9 mouse cellular contexts compared by ENCODE assay signal in the genomic region with DNA sequence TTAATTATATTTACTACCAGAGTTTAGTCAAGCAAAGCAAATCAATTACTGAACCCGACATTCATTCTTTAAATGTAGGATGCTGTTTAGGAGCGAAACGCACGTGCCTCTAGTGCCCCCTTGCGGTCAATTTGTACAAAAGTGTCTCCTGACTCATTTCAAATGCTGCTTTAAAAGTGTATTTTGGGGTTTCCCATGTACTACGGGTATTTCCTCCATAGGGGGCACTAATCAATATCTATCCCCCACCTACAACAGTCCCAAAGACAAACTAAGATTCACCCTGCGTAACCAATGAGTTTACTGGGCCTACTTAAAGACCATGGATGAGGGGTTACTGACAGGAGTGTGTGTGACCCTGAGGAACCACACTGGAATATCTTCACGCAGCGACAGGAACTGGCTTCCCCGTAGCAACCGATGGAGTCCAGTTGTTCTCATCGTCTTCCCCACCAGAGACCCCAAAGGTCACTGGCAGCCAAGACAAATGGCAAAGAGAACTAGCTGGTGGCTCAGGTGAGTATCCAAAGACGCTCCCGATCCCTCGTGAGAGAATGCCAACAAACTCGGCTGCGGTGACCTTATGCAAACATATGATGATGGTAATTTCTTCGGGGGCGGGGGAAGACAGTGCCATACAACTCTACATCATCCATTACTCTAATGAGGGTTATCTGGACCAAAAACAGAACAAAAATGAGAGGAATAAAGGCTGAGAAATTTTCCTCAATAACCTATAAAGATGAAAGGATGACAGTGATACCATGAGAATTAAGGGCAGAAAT. TPM values are rescaled to one million over a fixed set of nuclear protein-coding genes. Genes with fewer than 3 reads are reported as not detected.
DNase-seq lines count a peak whose midpoint lies in the region; ATAC-seq and TF ChIP-seq lines count a peak whose summit lies in the region.
"Had no signal": no experiment of that assay in that cellular context is flagged by ENCODE, and none has a peak within 500 bp of the region (broad histone marks: within the 10 kb centered on the region; RNA-seq: fewer than 3 reads in every experiment).

No protein-coding gene starts in this region.

- peaks cover 6% of the 10 kb centered on the region for H3K9me3 ChIP-seq in G1E (replicated peaks)
- no peaks in the 10 kb centered on the region; the same call in 1 of the 2 replicates for H3K9me3 ChIP-seq in forebrain, embryonic 10.5 days
- H3K9me3 ChIP-seq in hindbrain, embryonic 12.5 days (replicated peaks) = no peaks in the 10 kb centered on the region
- H3K9me3 ChIP-seq: heart, embryonic 15.5 days had no signal

- no peak overlapping the region for H3K9ac ChIP-seq in hindbrain, embryonic 12.5 days
- H3K9ac ChIP-seq: heart, embryonic 15.5 days had no signal

- DNase-seq in G1E (ENCODE audit: low spot score) = peak; percentile 27
- DNase-seq in c-Kit-negative CD71-positive TER-119-positive erythroid progenitor cells, embryonic 14.5 days (ENCODE audit: low read depth, low spot score) = peak; percentile 49
- DNase-seq in forebrain, embryonic 10.5 days (ENCODE audit: extremely low spot score, low spot score) = peak; percentile 63
- DNase-seq in layer of hippocampus, adult 8-10 months (ENCODE audit: low spot score in 2 of 2) = peak; percentile 47 to 74
- DNase-seq in lung, postnatal 14 days = peak; percentile 89
- peak; percentile 95 for DNase-seq in retina, embryonic 14.5 days (ENCODE audit: low spot score)
- peak; percentile 86 for DNase-seq in urinary bladder, postnatal 14 days (ENCODE audit: low spot score)

- no peaks in the 10 kb centered on the region for H3K4me1 ChIP-seq in G1E (ENCODE audit: insufficient read depth, low read depth, low read length)
- H3K4me1 ChIP-seq in forebrain, embryonic 10.5 days = no peaks in the 10 kb centered on the region
- no peaks in the 10 kb centered on the region for H3K4me1 ChIP-seq in hindbrain, embryonic 12.5 days
- H3K4me1 ChIP-seq: heart, embryonic 15.5 days had no signal

- no peaks in the 10 kb centered on the region for H3K27me3 ChIP-seq in G1E (ENCODE audit: insufficient read depth, low read length)
- no peaks in the 10 kb centered on the region for H3K27me3 ChIP-seq in forebrain, embryonic 10.5 days (ENCODE audit: poor library complexity, severe bottlenecking)
- H3K27me3 ChIP-seq in hindbrain, embryonic 12.5 days = no peaks in the 10 kb centered on the region
- H3K27me3 ChIP-seq: heart, embryonic 15.5 days had no signal

- no peak overlapping the region for H3K27ac ChIP-seq in forebrain, embryonic 10.5 days
- H3K27ac ChIP-seq in hindbrain, embryonic 12.5 days = no peak overlapping the region
- H3K27ac ChIP-seq: heart, embryonic 15.5 days had no signal

- 60% methylated on average over 19 of the region's 19 CpGs for WGBS in forebrain, embryonic 10.5 days
- 54% methylated on average over 19 of the region's 19 CpGs for WGBS in hindbrain, embryonic 12.5 days

- H3K4me2 ChIP-seq in hindbrain, embryonic 12.5 days (replicated peaks) = no peak overlapping the region
- H3K4me2 ChIP-seq: heart, embryonic 15.5 days had no signal

- ATAC-seq in G1E (ENCODE audit: extremely low read depth, insufficient number of reproducible peaks, low FRiP score, poor library complexity, severe bottlenecking) = peak; percentile 68; the same call in 1 of the 2 replicates
- peak; percentile 82 for ATAC-seq in hindbrain, embryonic 12.5 days (ENCODE audit: low FRiP score)

- peak; percentile 80 for TF ChIP-seq CTCF in G1E (IDR thresholded peaks at IDR 0.05; ENCODE audit: low read depth, low read length)

- no peak overlapping the region for H3K4me3 ChIP-seq in G1E (ENCODE audit: low read depth, low read length)
- H3K4me3 ChIP-seq in forebrain, embryonic 10.5 days = no peak overlapping the region
- H3K4me3 ChIP-seq in hindbrain, embryonic 12.5 days = no peak overlapping the region
- H3K4me3 ChIP-seq: heart, embryonic 15.5 days had no signal

- peaks cover 72% of the 10 kb centered on the region for H3K36me3 ChIP-seq in G1E (replicated peaks)
- peaks cover 23% of the 10 kb centered on the region for H3K36me3 ChIP-seq in forebrain, embryonic 10.5 days (replicated peaks)
- peaks cover 10% of the 10 kb centered on the region; the same call in 1 of the 2 replicates for H3K36me3 ChIP-seq in hindbrain, embryonic 12.5 days
- H3K36me3 ChIP-seq: heart, embryonic 15.5 days had no signal

RNA-seq across cellular contexts. Expression of a gene that starts 14.4 kb away (rescaled TPM):
- total RNA-seq in G1E (2014; fragmentation: Nextera tagmentation) (5.5 and 5.7 TPM in 2 replicates), G1E (2017) (5.1 and 5.5 TPM in 2 replicates)
- 0.74 and 0.92 TPM in 2 replicates for polyA plus RNA-seq in G1E (2012)
- 1.4 and 1.8 TPM in 2 replicates for polyA plus RNA-seq in forebrain, embryonic 10.5 days (2016; fragmentation: Nextera tagmentation; extraction: Ambion mirVana)
- 1.4 and 1.8 TPM in 2 replicates for polyA plus RNA-seq in hindbrain, embryonic 12.5 days (2016; fragmentation: Nextera tagmentation; extraction: Ambion mirVana)
- total RNA-seq in layer of hippocampus, adult 8-10 months (2022) = 1 to 10 TPM; 6.2 to 7.2 (median 6.5) TPM

RNA-seq across cellular contexts. Expression of a gene that starts 42.0 kb away (rescaled TPM):
- total RNA-seq in G1E (2014; fragmentation: Nextera tagmentation) (25.2 and 29.2 TPM in 2 replicates), G1E (2017) (9.9 and 13.3 TPM in 2 replicates)
- polyA plus RNA-seq in G1E (2012) = 0.79 and 1.3 TPM in 2 replicates
- 1.1 and 1.3 TPM in 2 replicates for polyA plus RNA-seq in forebrain, embryonic 10.5 days (2016; fragmentation: Nextera tagmentation; extraction: Ambion mirVana)
- 0.77 and 1.1 TPM in 2 replicates for polyA plus RNA-seq in hindbrain, embryonic 12.5 days (2016; fragmentation: Nextera tagmentation; extraction: Ambion mirVana)
- total RNA-seq in layer of hippocampus, adult 8-10 months (2022) = 10 to 100 TPM; 12.6 to 13.0 (median 12.8) TPM

Comparison
In these comparisons a context has a peak if more than half of its experiments do, and no peak if none do; other contexts are left out.
1. DNase-seq: peak in every context shown above with its lines; median percentile 95 in retina, embryonic 14.5 days; 89 in lung, postnatal 14 days; 86 in urinary bladder, postnatal 14 days; 63 in forebrain, embryonic 10.5 days; 60 in layer of hippocampus, adult 8-10 months; 49 in c-Kit-negative CD71-positive TER-119-positive erythroid progenitor cells, embryonic 14.5 days; 27 in G1E.